In the genomic region with DNA sequence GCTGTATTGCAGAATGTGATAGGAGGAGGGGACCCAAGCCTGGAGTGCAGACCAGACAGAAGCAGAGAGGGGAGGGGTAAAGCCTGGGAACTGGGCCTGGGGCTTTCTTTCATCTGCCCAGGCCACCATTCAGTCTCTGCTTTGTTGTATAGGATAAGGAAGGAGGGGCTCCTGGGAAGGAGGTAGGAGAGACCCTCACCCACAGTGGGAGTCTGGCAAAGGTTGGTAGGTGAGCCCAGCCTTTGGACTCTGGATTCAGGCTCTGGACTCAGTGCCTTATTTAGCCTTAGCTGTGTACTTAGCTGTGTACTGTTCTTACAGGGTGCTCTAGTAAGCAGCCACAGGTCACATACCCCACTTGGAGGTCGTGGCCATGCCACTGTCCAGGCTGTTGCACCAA, we compare ENCODE assay signal across 14 mouse cellular contexts. TPM values are rescaled to one million over a fixed set of nuclear protein-coding genes. Genes with fewer than 3 reads are reported as not detected.
A peak's percentile ranks its signal among the peaks of the same experiment; 100 is the strongest.
DNase-seq lines count a peak whose midpoint lies in the region; ATAC-seq and TF ChIP-seq lines count a peak whose summit lies in the region.
"Had no signal": no experiment of that assay in that cellular context is flagged by ENCODE, and none has a peak within 500 bp of the region (broad histone marks: within the 10 kb centered on the region; RNA-seq: fewer than 3 reads in every experiment).

No protein-coding gene starts in this region.

- 29% methylated on average over 1 of the region's 1 CpGs for WGBS in liver, adult 2 months
- WGBS in forebrain, embryonic 11.5 days = 58% methylated on average over 1 of the region's 1 CpGs
- WGBS in hindbrain, embryonic 14.5 days = 42% methylated on average over 1 of the region's 1 CpGs
- WGBS in midbrain, embryonic 13.5 days = 42% methylated on average over 1 of the region's 1 CpGs

- peak overlapping the region; percentile 53 for H3K27ac ChIP-seq in liver, adult 2 months (replicated peaks; ENCODE audit: insufficient read depth, low read depth, low read length)
- peak overlapping the region; percentile 27; the same call in 1 of the 2 replicates for H3K27ac ChIP-seq in forebrain, embryonic 11.5 days (ENCODE audit: low read depth, low read length)
- H3K27ac ChIP-seq in hindbrain, embryonic 14.5 days = no peak overlapping the region
- H3K27ac ChIP-seq in midbrain, embryonic 13.5 days = peak overlapping the region; percentile 49; the same call in 1 of the 2 replicates
- H3K27ac ChIP-seq: kidney, postnatal 0 days had no signal

- no peak for TF ChIP-seq CTCF in liver, adult 2 months (IDR thresholded peaks at IDR 0.05; ENCODE audit: low read depth, low read length)

- H3K27me3 ChIP-seq in liver, adult 2 months (ENCODE audit: control insufficient read depth, insufficient read depth, low read length) = no peaks in the 10 kb centered on the region
- no peaks in the 10 kb centered on the region for H3K27me3 ChIP-seq in forebrain, embryonic 11.5 days (ENCODE audit: control insufficient read depth, insufficient read depth, low read length)
- no peaks in the 10 kb centered on the region for H3K27me3 ChIP-seq in hindbrain, embryonic 14.5 days (ENCODE audit: control insufficient read depth, insufficient read depth, low read length)
- H3K27me3 ChIP-seq in midbrain, embryonic 13.5 days = no peaks in the 10 kb centered on the region
- H3K27me3 ChIP-seq: CH12.LX had no signal

- H3K4me1 ChIP-seq in liver, adult 2 months (ENCODE audit: control insufficient read depth, insufficient read depth, low read length) = peaks cover 27% of the 10 kb centered on the region
- peaks cover 18% of the 10 kb centered on the region; the same call in 1 of the 2 replicates for H3K4me1 ChIP-seq in forebrain, embryonic 11.5 days (replicated peaks; ENCODE audit: control insufficient read depth, insufficient read depth, low read length)
- H3K4me1 ChIP-seq in hindbrain, embryonic 14.5 days (replicated peaks; ENCODE audit: control insufficient read depth, insufficient read depth, low read length) = peaks cover 23% of the 10 kb centered on the region
- H3K4me1 ChIP-seq in midbrain, embryonic 13.5 days (replicated peaks) = peaks cover 35% of the 10 kb centered on the region

- H3K4me3 ChIP-seq in liver, adult 2 months (ENCODE audit: insufficient read depth, low read depth, low read length) = no peak overlapping the region
- no peak overlapping the region for H3K4me3 ChIP-seq in forebrain, embryonic 11.5 days (ENCODE audit: low read depth, low read length)
- H3K4me3 ChIP-seq in hindbrain, embryonic 14.5 days (replicated peaks; ENCODE audit: low read length) = no peak overlapping the region
- no peak overlapping the region for H3K4me3 ChIP-seq in midbrain, embryonic 13.5 days (replicated peaks)

- peak; percentile 64 for DNase-seq in liver, adult 2 months (ENCODE audit: extremely low read depth, low read depth, low spot score)
- DNase-seq in liver = no peak
- DNase-seq in forebrain, embryonic 11.5 days (ENCODE audit: low spot score) = peak; percentile 65
- no peak for DNase-seq in hindbrain, embryonic 14.5 days (ENCODE audit: low spot score)
- no peak for DNase-seq in gastrocnemius, adult 8-10 months (ENCODE audit: low spot score in 2 of 2)
- DNase-seq in thymus, postnatal 4 days = no peak
- DNase-seq: cerebellum, adult 8-10 months; gastrocnemius, postnatal 25 days; heart, postnatal 14 days; lung, adult 18-20 months; thymus, postnatal 36 days had no signal

- no peak overlapping the region for H3K9ac ChIP-seq in liver, adult 2 months (ENCODE audit: low read depth, low read length)
- no peak overlapping the region for H3K9ac ChIP-seq in forebrain, embryonic 11.5 days (ENCODE audit: low read length)
- H3K9ac ChIP-seq in hindbrain, embryonic 14.5 days = no peak overlapping the region
- no peak overlapping the region for H3K9ac ChIP-seq in midbrain, embryonic 13.5 days (replicated peaks)

- no peak for TF ChIP-seq POLR2A in liver, adult 2 months (IDR thresholded peaks at IDR 0.05; ENCODE audit: extremely low read depth, insufficient read depth, low read length)

- H3K4me2 ChIP-seq in forebrain, embryonic 11.5 days (ENCODE audit: low read depth, low read length, severe bottlenecking) = no peak overlapping the region
- no peak overlapping the region for H3K4me2 ChIP-seq in hindbrain, embryonic 14.5 days (replicated peaks)
- H3K4me2 ChIP-seq in midbrain, embryonic 13.5 days (replicated peaks) = no peak overlapping the region

- H3K36me3 ChIP-seq in liver, adult 2 months (ENCODE audit: control insufficient read depth, insufficient read depth, low read length) = no peaks in the 10 kb centered on the region
- no peaks in the 10 kb centered on the region for H3K36me3 ChIP-seq in forebrain, embryonic 11.5 days (ENCODE audit: control insufficient read depth, insufficient read depth, low read length)
- no peaks in the 10 kb centered on the region for H3K36me3 ChIP-seq in hindbrain, embryonic 14.5 days (replicated peaks; ENCODE audit: control insufficient read depth, insufficient read depth)
- no peaks in the 10 kb centered on the region for H3K36me3 ChIP-seq in midbrain, embryonic 13.5 days

- peaks cover 36% of the 10 kb centered on the region for H3K79me2 ChIP-seq in liver, adult 2 months (ENCODE audit: control insufficient read depth, insufficient read depth, low read length)

- peak; percentile 82 for ATAC-seq in forebrain, embryonic 11.5 days (replicated peaks; ENCODE audit: low FRiP score)
- ATAC-seq in hindbrain, embryonic 14.5 days (ENCODE audit: low FRiP score) = peak; percentile 60; the same call in 1 of the 2 replicates
- ATAC-seq in midbrain, embryonic 13.5 days = peak; percentile 77

- H3K9me3 ChIP-seq in forebrain, embryonic 11.5 days (ENCODE audit: control insufficient read depth, low read length) = no peaks in the 10 kb centered on the region
- H3K9me3 ChIP-seq in hindbrain, embryonic 14.5 days (ENCODE audit: control insufficient read depth, low read length) = no peaks in the 10 kb centered on the region
- H3K9me3 ChIP-seq in midbrain, embryonic 13.5 days = no peaks in the 10 kb centered on the region

RNA-seq across cellular contexts. Expression of gene Hpcal1, which starts 8.8 kb away (rescaled TPM):
- total RNA-seq in liver, adult 2 months (2014; rRNA removed) = 8.5 and 10.5 TPM in 2 replicates
- polyA plus RNA-seq in liver, adult 2 months (2012; rRNA removed) = 16.6 and 23.2 TPM in 2 replicates
- polyA plus RNA-seq in forebrain, embryonic 11.5 days (2014; fragmentation: Nextera tagmentation; extraction: Ambion mirVana) = 41.9 and 45.7 TPM in 2 replicates
- 125 and 133 TPM in 2 replicates for polyA plus RNA-seq in hindbrain, embryonic 14.5 days (2014; fragmentation: Nextera tagmentation; extraction: Ambion mirVana)
- polyA plus RNA-seq in midbrain, embryonic 13.5 days (2015; fragmentation: Nextera tagmentation; extraction: Ambion mirVana) = 50.7 and 55.3 TPM in 2 replicates
- 1 to 10 TPM; 3.4 to 3.9 (median 3.5) TPM for total RNA-seq in gastrocnemius, adult 8-10 months (2022)

Comparison
In these comparisons a context has a peak if more than half of its experiments do, and no peak if none do; other contexts are left out.
1. DNase-seq: peak in liver, adult 2 months (single experiment) and forebrain, embryonic 11.5 days (single experiment); none in liver (single experiment), hindbrain, embryonic 14.5 days (single experiment), gastrocnemius, adult 8-10 months (0 of 2) and thymus, postnatal 4 days (single experiment).
2. Peak in every context shown above with its lines, with median percentiles within 50 percentile points of each other: ATAC-seq.